Mouse (Mus musculus): ENCODE results near the gene Mfng. TPM values are rescaled to one million over a fixed set of nuclear protein-coding genes. Genes with fewer than 3 reads are reported as not detected.
A peak's percentile ranks its signal among the peaks of the same experiment; 100 is the strongest.

Gene Mfng
- polyA plus RNA-seq, 1 experiment from 2014 or later: 61.8 TPM

- H3K27me3 ChIP-seq (ENCODE audit: control insufficient read depth, insufficient read depth, low read length): peaks cover 35% of the 10 kb centered on the region
- H3K27ac ChIP-seq (ENCODE audit: low read depth, low read length): no peak overlapping the region
- H3K9me3 ChIP-seq (ENCODE audit: control insufficient read depth, low read length): no peaks in the 10 kb centered on the region
- no peak overlapping the region for H3K9ac ChIP-seq (ENCODE audit: low read length)
- DNase-seq (ENCODE audit: low spot score, missing footprints) (no peak), ATAC-seq (ENCODE audit: low FRiP score) (no peak)
- 86% methylated on average over 2 of the region's 2 CpGs for WGBS
- no peak overlapping the region for H3K4me2 ChIP-seq
- no peak overlapping the region for H3K4me3 ChIP-seq (ENCODE audit: low read depth, low read length)
- H3K36me3 ChIP-seq (ENCODE audit: control insufficient read depth, insufficient read depth, low read length): no peaks in the 10 kb centered on the region
- H3K4me1 ChIP-seq (ENCODE audit: control insufficient read depth, insufficient read depth, low read length): peaks cover 18% of the 10 kb centered on the region
Measured at GRCm38 (mm10) chr15:78805351-78805750, 32.1 kb upstream of the Mfng start.

- Histone ChIP-seq H3K9me3 (ENCODE audit: control insufficient read depth, low read length) (no peaks in the 10 kb centered on the region), H3K4me3 (ENCODE audit: low read depth, low read length) (no peak overlapping the region), H3K36me3 (ENCODE audit: control insufficient read depth, insufficient read depth, low read length) (no peaks in the 10 kb centered on the region), H3K27ac (ENCODE audit: low read depth, low read length) (no peak overlapping the region), H3K4me1 (ENCODE audit: control insufficient read depth, insufficient read depth, low read length) (peaks cover 18% of the 10 kb centered on the region), H3K9ac (ENCODE audit: low read length) (no peak overlapping the region), H3K27me3 (ENCODE audit: control insufficient read depth, insufficient read depth, low read length) (peaks cover 35% of the 10 kb centered on the region), H3K4me2 (no peak overlapping the region)
- ATAC-seq (ENCODE audit: low FRiP score) (no peak), DNase-seq (ENCODE audit: low spot score, missing footprints) (no peak)
- WGBS: 14% methylated on average over 6 of the region's 6 CpGs
Measured at GRCm38 (mm10) chr15:78804326-78804725, 31.1 kb upstream of the Mfng start.

- ATAC-seq (ENCODE audit: low FRiP score) (peak; percentile 49; the same call in 1 of the 2 replicates), DNase-seq (ENCODE audit: low spot score, missing footprints) (peak; percentile 96)
- Histone ChIP-seq H3K4me1 (ENCODE audit: control insufficient read depth, insufficient read depth, low read length) (peaks cover 20% of the 10 kb centered on the region), H3K4me2 (no peak overlapping the region), H3K9me3 (ENCODE audit: control insufficient read depth, low read length) (no peaks in the 10 kb centered on the region), H3K4me3 (ENCODE audit: low read depth, low read length) (no peak overlapping the region), H3K27ac (ENCODE audit: low read depth, low read length) (no peak overlapping the region), H3K36me3 (ENCODE audit: control insufficient read depth, insufficient read depth, low read length) (no peaks in the 10 kb centered on the region), H3K9ac (ENCODE audit: low read length) (no peak overlapping the region), H3K27me3 (ENCODE audit: control insufficient read depth, insufficient read depth, low read length) (peaks cover 35% of the 10 kb centered on the region)
- WGBS: 2% methylated on average over 8 of the region's 8 CpGs
Measured at GRCm38 (mm10) chr15:78803499-78803900, 30.2 kb upstream of the Mfng start.

GRCm38 (mm10) chr15:78802776-78803391 is 29.6 kb upstream of the Mfng start, which contains the start of gene Card10:
TSS of gene Card10 (minus strand) at chr15:78803042.
- peak; percentile 89 for DNase-seq (ENCODE audit: low spot score, missing footprints)
- H3K27me3 ChIP-seq (ENCODE audit: control insufficient read depth, insufficient read depth, low read length): peaks cover 35% of the 10 kb centered on the region

GRCm38 (mm10) chr15:78801971-78802741 is 28.9 kb upstream of the Mfng start:
- H3K27ac ChIP-seq (ENCODE audit: low read depth, low read length): no peak overlapping the region
- 4% methylated on average over 63 of the region's 67 CpGs for WGBS
- 0 out of 2 replicates have a peak, but pooled peaks have one; percentile 18 for ATAC-seq (ENCODE audit: low FRiP score)

More at GRCm38 (mm10) chr15:78802776-78803391, 29.6 kb upstream of the Mfng start, which contains the start of gene Card10:
- Histone ChIP-seq H3K4me2 (peak within 1 kb of the TSS; percentile 74), H3K4me3 (ENCODE audit: low read depth, low read length) (peak within 1 kb of the TSS; percentile 48), H3K9ac (ENCODE audit: low read length) (peak within 1 kb of the TSS; percentile 57), H3K36me3 (ENCODE audit: control insufficient read depth, insufficient read depth, low read length) (no peaks in the 10 kb centered on the region), H3K4me1 (ENCODE audit: control insufficient read depth, insufficient read depth, low read length) (peaks cover 20% of the 10 kb centered on the region), H3K9me3 (ENCODE audit: control insufficient read depth, low read length) (no peaks in the 10 kb centered on the region), H3K27ac (ENCODE audit: low read depth, low read length) (no peak within 1 kb of the TSS)
- ATAC-seq (ENCODE audit: low FRiP score): peak; percentile 64
- 1% methylated on average over 56 of the region's 70 CpGs for WGBS

GRCm38 (mm10) chr15:78801571-78801970 is 28.3 kb upstream of the Mfng start:
- DNase-seq (ENCODE audit: low spot score, missing footprints) (no peak), ATAC-seq (ENCODE audit: low FRiP score) (no peak)
- Histone ChIP-seq H3K9ac (ENCODE audit: low read length) (no peak overlapping the region), H3K36me3 (ENCODE audit: control insufficient read depth, insufficient read depth, low read length) (no peaks in the 10 kb centered on the region), H3K4me1 (ENCODE audit: control insufficient read depth, insufficient read depth, low read length) (peaks cover 21% of the 10 kb centered on the region), H3K4me2 (no peak overlapping the region), H3K4me3 (ENCODE audit: low read depth, low read length) (no peak overlapping the region), H3K27ac (ENCODE audit: low read depth, low read length) (no peak overlapping the region), H3K27me3 (ENCODE audit: control insufficient read depth, insufficient read depth, low read length) (peaks cover 35% of the 10 kb centered on the region), H3K9me3 (ENCODE audit: control insufficient read depth, low read length) (no peaks in the 10 kb centered on the region)
- 77% methylated on average over 9 of the region's 9 CpGs for WGBS

More at GRCm38 (mm10) chr15:78801971-78802741, 28.9 kb upstream of the Mfng start:
- Histone ChIP-seq H3K9me3 (ENCODE audit: control insufficient read depth, low read length) (no peaks in the 10 kb centered on the region), H3K4me2 (peak overlapping the region; percentile 74), H3K9ac (ENCODE audit: low read length) (peak overlapping the region; percentile 57), H3K36me3 (ENCODE audit: control insufficient read depth, insufficient read depth, low read length) (no peaks in the 10 kb centered on the region), H3K4me1 (ENCODE audit: control insufficient read depth, insufficient read depth, low read length) (peaks cover 20% of the 10 kb centered on the region), H3K4me3 (ENCODE audit: low read depth, low read length) (peak overlapping the region; percentile 48), H3K27me3 (ENCODE audit: control insufficient read depth, insufficient read depth, low read length) (peaks cover 35% of the 10 kb centered on the region)
- DNase-seq (ENCODE audit: low spot score, missing footprints): peak; percentile 91

GRCm38 (mm10) chr15:78799029-78799428 is 25.8 kb upstream of the Mfng start:
- no peaks in the 10 kb centered on the region for H3K9me3 ChIP-seq (ENCODE audit: control insufficient read depth, low read length)
- 49% methylated on average over 21 of the region's 21 CpGs for WGBS
- no peak overlapping the region for H3K4me2 ChIP-seq
- H3K27me3 ChIP-seq (ENCODE audit: control insufficient read depth, insufficient read depth, low read length): peaks cover 25% of the 10 kb centered on the region
- no peak overlapping the region for H3K4me3 ChIP-seq (ENCODE audit: low read depth, low read length)
- DNase-seq (ENCODE audit: low spot score, missing footprints) (peak; percentile 86), ATAC-seq (ENCODE audit: low FRiP score) (no peak)
- no peaks in the 10 kb centered on the region for H3K36me3 ChIP-seq (ENCODE audit: control insufficient read depth, insufficient read depth, low read length)
- H3K9ac ChIP-seq (ENCODE audit: low read length): no peak overlapping the region
- H3K27ac ChIP-seq (ENCODE audit: low read depth, low read length): no peak overlapping the region
- H3K4me1 ChIP-seq (ENCODE audit: control insufficient read depth, insufficient read depth, low read length): peaks cover 27% of the 10 kb centered on the region

- DNase-seq (ENCODE audit: low spot score, missing footprints) (no peak), ATAC-seq (ENCODE audit: low FRiP score) (no peak)
- Histone ChIP-seq H3K36me3 (ENCODE audit: control insufficient read depth, insufficient read depth, low read length) (no peaks in the 10 kb centered on the region), H3K4me1 (ENCODE audit: control insufficient read depth, insufficient read depth, low read length) (peaks cover 12% of the 10 kb centered on the region), H3K9ac (ENCODE audit: low read length) (no peak overlapping the region), H3K27ac (ENCODE audit: low read depth, low read length) (no peak overlapping the region), H3K9me3 (ENCODE audit: control insufficient read depth, low read length) (no peaks in the 10 kb centered on the region), H3K4me3 (ENCODE audit: low read depth, low read length) (no peak overlapping the region), H3K4me2 (no peak overlapping the region), H3K27me3 (ENCODE audit: control insufficient read depth, insufficient read depth, low read length) (peaks cover 12% of the 10 kb centered on the region)
- 96% methylated on average over 8 of the region's 8 CpGs for WGBS
Measured at GRCm38 (mm10) chr15:78797060-78797329, 23.7 kb upstream of the Mfng start.

Measured in midbrain, embryonic 11.5 days (tissue).